Mouse (Mus musculus) embryonic facial prominence, embryonic 12.5 days (tissue): ENCODE data around the gene Cc2d2b. TPM values are rescaled to one million over a fixed set of nuclear protein-coding genes. Genes with fewer than 3 reads are reported as not detected.

Source experiments
- ATAC-seq: fragments of 200-750 bp; cut with Nextera tagmentation; 2 replicates; pipeline ENCODE4 v1.8.0; 2017; ENCODE audit not compliant: insufficient number of reproducible peaks, insufficient read depth, low FRiP score, low TSS enrichment
- H3K27ac ChIP-seq: fragments of 300-500 bp; sonication (generic); 2 replicates; pipeline ENCODE4 v1.5.1; 2016; ENCODE audit warnings: mild to moderate bottlenecking
- H3K27me3 ChIP-seq: fragments of 300-500 bp; sonication (generic); 2 replicates; pipeline ENCODE4 v1.6.1; 2016; ENCODE audit warnings: mild to moderate bottlenecking, moderate library complexity
- H3K36me3 ChIP-seq: fragments of 300-500 bp; sonication (generic); 2 replicates; pipeline ENCODE4 v1.6.1; 2016; ENCODE audit warnings: mild to moderate bottlenecking
- H3K4me1 ChIP-seq: fragments of 300-500 bp; sonication (generic); 2 replicates; pipeline ENCODE4 v1.6.1; 2016
- H3K4me2 ChIP-seq: fragments of 300-500 bp; sonication (generic); replicated peaks from 2 replicates; pipeline ENCODE4 v1.6.1; 2016; ENCODE audit warnings: mild to moderate bottlenecking, moderate library complexity
- H3K4me3 ChIP-seq: fragments of 300-500 bp; sonication (generic); 2 replicates; pipeline ENCODE4 v1.5.1; 2016; ENCODE audit warnings: mild to moderate bottlenecking
- H3K9ac ChIP-seq: fragments of 300-500 bp; sonication (generic); 2 replicates; pipeline ENCODE4 v1.6.1; 2016; ENCODE audit warnings: mild to moderate bottlenecking, moderate library complexity
- H3K9me3 ChIP-seq: fragments of 300-500 bp; sonication (generic); 2 replicates; pipeline ENCODE4 v1.6.1; 2016; ENCODE audit warnings: mild to moderate bottlenecking, moderate library complexity
- WGBS: fragments of 180-500 bp; shearing (Covaris S2); methylation state at CpG from one replicate; pipeline ENCODE4 v1.1.7; 2016; 5-methylcytosine and 5-hydroxymethylcytosine counted together
- polyA plus RNA-seq: library from polyadenylated mRNA; unstranded; fragments of >200 nt; fragmentation: Nextera tagmentation; extraction: Ambion mirVana; gene quantifications from 2 replicates; pipeline ENCODE4 v1.2.1, GENCODE M21; 2016

Gene Cc2d2b
- polyA plus RNA-seq, 1 experiment from 2014 or later = 0.50 TPM

- ATAC-seq = no peak
- H3K9ac ChIP-seq = no peak overlapping the region
- 87% methylated on average over 6 of the region's 6 CpGs for WGBS
- no peak overlapping the region for H3K4me2 ChIP-seq
- H3K4me3 ChIP-seq = no peak overlapping the region
- no peak overlapping the region for H3K27ac ChIP-seq
- no peaks in the 10 kb centered on the region for H3K4me1 ChIP-seq
- H3K9me3 ChIP-seq = no peaks in the 10 kb centered on the region
- no peaks in the 10 kb centered on the region for H3K27me3 ChIP-seq
- H3K36me3 ChIP-seq = peaks cover 76% of the 10 kb centered on the region
Observed at GRCm38 (mm10) chr19:40840303-40840702, 91.8 kb downstream of the Cc2d2b start.

GRCm38 (mm10) chr19:40841083-40841482 lies 92.5 kb downstream of the Cc2d2b start:
- H3K27ac ChIP-seq = no peak overlapping the region
- WGBS = 91% methylated on average over 6 of the region's 6 CpGs

GRCm38 (mm10) chr19:40841593-40841992 lies 93.0 kb downstream of the Cc2d2b start:
- peaks cover 85% of the 10 kb centered on the region for H3K36me3 ChIP-seq
- 91% methylated on average over 13 of the region's 13 CpGs for WGBS

More at GRCm38 (mm10) chr19:40841083-40841482, 92.5 kb downstream of the Cc2d2b start:
- Histone ChIP-seq H3K27me3 (no peaks in the 10 kb centered on the region), H3K4me2 (no peak overlapping the region), H3K4me1 (no peaks in the 10 kb centered on the region), H3K36me3 (peaks cover 83% of the 10 kb centered on the region), H3K9me3 (no peaks in the 10 kb centered on the region), H3K9ac (no peak overlapping the region), H3K4me3 (no peak overlapping the region)
- ATAC-seq = no peak

GRCm38 (mm10) chr19:40844731-40845130 lies 96.2 kb downstream of the Cc2d2b start:
- no peak overlapping the region for H3K27ac ChIP-seq
- H3K4me2 ChIP-seq = no peak overlapping the region
- H3K9ac ChIP-seq = no peak overlapping the region
- H3K27me3 ChIP-seq = no peaks in the 10 kb centered on the region
- no peaks in the 10 kb centered on the region for H3K9me3 ChIP-seq
- H3K4me1 ChIP-seq = no peaks in the 10 kb centered on the region
- 93% methylated on average over 13 of the region's 13 CpGs for WGBS
- peaks cover 80% of the 10 kb centered on the region for H3K36me3 ChIP-seq
- no peak overlapping the region for H3K4me3 ChIP-seq
- no peak for ATAC-seq

More at GRCm38 (mm10) chr19:40841593-40841992, 93.0 kb downstream of the Cc2d2b start:
- no peak overlapping the region for H3K9ac ChIP-seq
- H3K4me3 ChIP-seq = no peak overlapping the region
- H3K27me3 ChIP-seq = no peaks in the 10 kb centered on the region
- H3K4me1 ChIP-seq = no peaks in the 10 kb centered on the region
- H3K27ac ChIP-seq = no peak overlapping the region
- no peak overlapping the region for H3K4me2 ChIP-seq
- H3K9me3 ChIP-seq = no peaks in the 10 kb centered on the region
- no peak for ATAC-seq

GRCm38 (mm10) chr19:40849391-40849790 lies 100.8 kb downstream of the Cc2d2b start:
- Histone ChIP-seq H3K27me3 (no peaks in the 10 kb centered on the region), H3K36me3 (peaks cover 46% of the 10 kb centered on the region), H3K27ac (no peak overlapping the region), H3K4me3 (no peak overlapping the region), H3K4me2 (no peak overlapping the region), H3K9me3 (no peaks in the 10 kb centered on the region), H3K9ac (no peak overlapping the region), H3K4me1 (no peaks in the 10 kb centered on the region)
- no peak for ATAC-seq
- 87% methylated on average over 12 of the region's 12 CpGs for WGBS

GRCm38 (mm10) chr19:40859555-40859954 lies 111.0 kb downstream of the Cc2d2b start:
- Histone ChIP-seq H3K27me3 (no peaks in the 10 kb centered on the region), H3K9ac (no peak overlapping the region), H3K4me3 (no peak overlapping the region), H3K27ac (no peak overlapping the region), H3K4me2 (no peak overlapping the region), H3K4me1 (no peaks in the 10 kb centered on the region), H3K9me3 (no peaks in the 10 kb centered on the region), H3K36me3 (no peaks in the 10 kb centered on the region)
- ATAC-seq = no peak
- 72% methylated on average over 4 of the region's 4 CpGs for WGBS

- H3K4me1 ChIP-seq = no peaks in the 10 kb centered on the region
- no peaks in the 10 kb centered on the region for H3K9me3 ChIP-seq
- ATAC-seq = no peak
- H3K9ac ChIP-seq = no peak overlapping the region
- no peak overlapping the region for H3K27ac ChIP-seq
- H3K4me3 ChIP-seq = no peak overlapping the region
- peaks cover 6% of the 10 kb centered on the region; the same call in 1 of the 2 replicates for H3K27me3 ChIP-seq
- WGBS = 30% methylated on average over 5 of the region's 5 CpGs
- no peak overlapping the region for H3K4me2 ChIP-seq
- no peaks in the 10 kb centered on the region for H3K36me3 ChIP-seq
Observed at GRCm38 (mm10) chr19:40868284-40868683, 119.7 kb downstream of the Cc2d2b start.

GRCm38 (mm10) chr19:40869425-40870105 lies 121.0 kb downstream of the Cc2d2b start:
- H3K27me3 ChIP-seq = peaks cover 9% of the 10 kb centered on the region
- WGBS = 88% methylated on average over 3 of the region's 3 CpGs
- H3K9me3 ChIP-seq = no peaks in the 10 kb centered on the region
- H3K27ac ChIP-seq = no peak overlapping the region
- no peaks in the 10 kb centered on the region for H3K36me3 ChIP-seq
- no peak overlapping the region for H3K4me3 ChIP-seq
- H3K9ac ChIP-seq = no peak overlapping the region
- H3K4me2 ChIP-seq = no peak overlapping the region
- H3K4me1 ChIP-seq = no peaks in the 10 kb centered on the region
- ATAC-seq = no peak

- Histone ChIP-seq H3K36me3 (no peaks in the 10 kb centered on the region), H3K4me3 (peak overlapping the region; percentile 51), H3K9ac (peak overlapping the region; percentile 29; the same call in 1 of the 2 replicates), H3K4me2 (peak overlapping the region; percentile 65), H3K27ac (peak overlapping the region; percentile 72), H3K9me3 (no peaks in the 10 kb centered on the region), H3K27me3 (peaks cover 37% of the 10 kb centered on the region), H3K4me1 (no peaks in the 10 kb centered on the region)
- ATAC-seq = peak; percentile 88
- 2% methylated on average over 51 of the region's 51 CpGs for WGBS
Observed at GRCm38 (mm10) chr19:40872955-40873665, 124.6 kb downstream of the Cc2d2b start.

Other genes with a start within 250 kb of the Cc2d2b start
- gene Sorbs1, start 235.0 kb upstream of the Cc2d2b start, polyA plus RNA-seq = 42.1 and 42.2 TPM in 2 replicates
- 78.8 and 79.3 TPM in 2 replicates for gene Aldh18a1, start 160.3 kb upstream of the Cc2d2b start, polyA plus RNA-seq
- gene Tctn3, start 136.5 kb upstream of the Cc2d2b start, polyA plus RNA-seq = 13.6 and 14.6 TPM in 2 replicates
- 7.4 and 8.6 TPM in 2 replicates for gene Entpd1, start 136.4 kb upstream of the Cc2d2b start, polyA plus RNA-seq
- 23.7 and 23.9 TPM in 2 replicates for gene Ccnj, start 82.5 kb downstream of the Cc2d2b start, polyA plus RNA-seq
- gene Zfp518a, start 146.0 kb downstream of the Cc2d2b start, polyA plus RNA-seq = 13.5 and 14.4 TPM in 2 replicates
- gene Blnk, start 245.8 kb downstream of the Cc2d2b start, polyA plus RNA-seq = 1.3 and 1.6 TPM in 2 replicates